Mouse (Mus musculus): ENCODE measurements around the gene Pigv.

The Pigv gene

DNA sequence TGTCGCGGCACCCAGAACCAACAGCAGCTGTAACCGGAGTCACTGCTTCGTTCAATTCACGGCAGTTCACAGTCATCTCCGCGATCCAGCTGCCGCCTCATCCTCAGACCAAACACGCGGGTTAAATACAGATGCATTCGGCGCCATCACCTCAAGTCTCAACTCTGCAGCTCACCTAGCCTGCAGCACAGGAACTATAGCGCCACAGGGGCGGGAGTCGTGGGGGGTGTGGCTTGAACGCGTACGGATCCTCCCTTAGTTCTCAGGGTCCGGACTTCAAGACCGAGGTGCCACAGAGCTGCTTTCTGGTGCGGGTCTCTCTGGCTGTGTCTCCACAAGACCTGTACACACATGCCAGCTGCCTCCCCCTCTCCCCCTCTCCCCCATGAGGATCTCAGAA is 26.8 kb downstream of the Pigv start:
- DNase-seq (ENCODE audit: low read depth) = no peak

DNA sequence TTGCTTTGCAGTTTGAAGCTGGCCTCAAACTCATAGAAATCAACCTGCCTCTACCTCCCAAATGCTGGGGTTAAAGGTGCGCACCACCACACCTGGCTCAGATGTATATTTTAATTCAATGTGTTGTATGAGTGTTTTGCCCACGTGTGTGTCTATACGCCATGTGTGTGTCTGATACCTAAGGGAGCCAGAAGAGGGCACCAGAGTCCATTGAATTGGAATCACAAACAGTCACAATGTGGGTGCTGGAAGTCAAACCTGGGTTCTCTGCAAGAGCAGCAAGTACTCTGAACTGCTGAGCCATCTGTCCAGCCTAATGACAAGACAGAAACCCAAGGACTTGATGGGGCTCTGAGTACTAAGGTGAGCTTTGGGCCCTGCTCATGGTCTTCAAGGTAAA is 27.3 kb downstream of the Pigv start:
- DNase-seq (ENCODE audit: low read depth) = no peak

DNA sequence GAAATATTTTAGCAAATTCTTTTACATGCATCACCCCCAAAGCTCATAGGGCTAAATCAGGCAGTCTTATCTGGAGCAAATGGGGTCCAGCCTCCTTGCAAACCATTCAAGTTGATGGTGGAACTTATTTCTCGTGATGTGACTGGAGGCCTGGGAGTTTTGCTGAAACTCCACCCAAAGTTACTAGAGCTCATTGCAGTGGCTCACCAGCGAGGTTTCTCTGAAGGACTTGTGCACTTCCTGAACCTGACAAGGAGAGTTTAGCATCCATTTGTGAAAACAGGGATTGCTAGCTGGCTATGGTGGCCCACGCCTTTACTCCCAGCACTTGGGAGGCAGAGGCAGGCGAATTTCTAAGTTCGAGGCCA is 38.4 kb downstream of the Pigv start:
- DNase-seq (ENCODE audit: low read depth) = no peak

DNA sequence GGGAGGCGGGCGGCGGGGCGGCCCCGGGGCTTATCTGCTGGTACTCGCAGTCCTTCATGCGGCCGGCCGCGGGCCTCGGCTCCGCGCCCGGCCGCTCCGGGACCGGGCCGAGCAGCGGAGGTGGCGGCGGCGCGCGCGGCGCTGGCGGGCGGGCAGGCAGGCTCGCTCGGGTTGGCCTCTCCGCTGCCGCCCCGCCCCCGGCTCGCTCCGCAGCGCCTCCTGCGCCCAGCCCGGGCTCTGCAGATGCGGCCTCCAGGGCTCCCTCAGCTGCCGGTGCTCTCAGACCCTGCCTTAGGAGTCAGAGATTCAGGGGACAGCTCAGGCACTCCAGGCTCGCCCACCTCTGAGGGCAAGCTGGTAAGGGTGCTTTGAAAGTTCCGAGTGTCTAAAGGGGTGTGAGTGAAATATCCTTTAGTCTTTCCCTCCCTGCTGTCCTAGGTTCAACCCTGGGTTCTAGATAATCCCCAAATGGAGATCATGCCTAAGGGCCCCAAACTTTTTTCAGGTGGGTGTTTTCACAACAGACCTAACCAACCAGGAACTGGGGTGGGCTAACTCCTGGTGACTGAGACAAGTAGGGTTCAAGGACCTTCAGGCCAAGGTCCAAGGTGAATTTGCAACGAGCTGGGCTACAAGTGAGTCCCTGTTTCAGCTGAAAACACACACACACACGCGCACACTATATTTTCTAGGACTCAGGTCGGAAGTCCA is 39.0 kb downstream of the Pigv start:
- DNase-seq (ENCODE audit: low read depth) = peak; percentile 66

DNA sequence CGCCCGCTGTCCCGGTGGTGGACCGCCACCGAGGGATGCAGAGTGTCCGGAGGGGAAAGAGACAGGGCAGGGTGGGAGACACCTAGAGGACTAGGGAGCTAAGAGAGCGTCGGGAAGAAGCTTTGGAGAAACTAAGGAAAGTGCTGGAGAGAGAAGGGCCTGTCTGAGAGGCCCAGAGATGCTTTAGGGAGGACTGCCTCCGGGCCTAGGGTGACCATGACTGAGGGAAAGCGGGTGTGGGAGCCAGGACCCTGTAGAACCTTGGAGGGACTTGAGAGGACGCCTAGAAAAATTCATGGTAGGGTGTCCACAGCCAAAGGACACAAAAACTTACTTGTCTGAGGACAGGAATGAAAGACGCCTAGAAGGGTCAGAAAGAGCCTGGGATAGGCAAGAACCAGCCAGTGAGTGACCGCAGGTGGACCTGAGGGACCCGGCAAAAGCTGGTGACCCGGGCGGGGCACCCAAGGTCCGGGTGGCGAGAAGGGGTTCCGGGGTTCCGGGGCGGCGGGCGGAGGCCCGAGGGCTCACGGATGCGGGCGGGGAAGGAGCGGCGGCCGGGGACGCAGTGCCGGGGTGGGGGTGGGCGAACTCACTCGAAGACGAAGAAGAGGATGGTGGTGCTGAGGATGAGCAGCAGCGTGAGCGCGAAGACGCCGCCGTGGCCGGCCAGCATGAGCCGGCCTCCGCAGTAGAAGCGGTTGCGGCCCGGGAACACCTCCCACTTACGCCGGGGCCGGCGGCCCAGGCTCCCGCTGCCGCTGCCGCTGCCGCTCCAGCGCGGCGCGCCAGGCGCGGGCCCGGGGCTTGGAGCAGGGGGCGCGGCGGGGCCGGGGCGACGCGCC is 39.7 kb downstream of the Pigv start:
- DNase-seq (ENCODE audit: low read depth) = no peak

GRCm38 (mm10) chr4:133631769-133632411 is 40.6 kb downstream of the Pigv start:
- DNase-seq (ENCODE audit: low read depth) = no peak

DNA sequence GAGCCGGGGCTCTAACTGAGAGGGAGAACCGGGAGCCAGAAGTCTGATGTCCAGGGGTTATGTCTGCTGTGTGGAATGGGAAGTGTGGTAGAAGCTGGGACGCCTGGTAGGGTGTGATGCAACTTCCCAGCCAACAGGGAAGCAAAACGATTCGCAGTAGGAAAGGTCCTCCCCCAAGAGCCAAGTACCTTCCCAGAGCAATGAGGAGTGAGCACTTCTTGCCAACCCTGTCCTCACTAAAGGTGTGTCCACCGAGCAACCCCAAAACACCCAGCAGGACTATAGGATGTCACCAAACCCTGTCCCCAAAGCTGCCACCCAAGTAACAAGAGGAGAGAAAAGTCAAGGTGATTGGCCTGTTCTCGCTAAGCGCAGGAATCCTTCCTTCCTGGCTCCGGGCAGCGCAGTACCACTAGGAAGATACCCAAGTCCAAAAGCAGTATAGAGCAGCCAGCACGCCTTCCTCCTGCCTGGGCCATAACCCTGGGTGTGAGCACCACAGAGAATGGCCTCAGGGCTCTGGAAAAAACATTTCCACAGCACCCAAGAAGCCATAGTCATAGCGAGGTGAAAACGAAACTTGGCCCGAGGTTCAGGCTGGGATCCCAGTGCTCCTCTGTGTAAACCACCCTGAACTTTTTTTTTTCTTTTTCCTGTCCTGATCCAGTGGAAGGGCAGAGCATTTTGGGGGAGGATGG is 41.2 kb downstream of the Pigv start:
- DNase-seq (ENCODE audit: low read depth) = no peak

GRCm38 (mm10) chr4:133630326-133630920 is 42.0 kb downstream of the Pigv start:
- DNase-seq (ENCODE audit: low read depth) = no peak

DNA sequence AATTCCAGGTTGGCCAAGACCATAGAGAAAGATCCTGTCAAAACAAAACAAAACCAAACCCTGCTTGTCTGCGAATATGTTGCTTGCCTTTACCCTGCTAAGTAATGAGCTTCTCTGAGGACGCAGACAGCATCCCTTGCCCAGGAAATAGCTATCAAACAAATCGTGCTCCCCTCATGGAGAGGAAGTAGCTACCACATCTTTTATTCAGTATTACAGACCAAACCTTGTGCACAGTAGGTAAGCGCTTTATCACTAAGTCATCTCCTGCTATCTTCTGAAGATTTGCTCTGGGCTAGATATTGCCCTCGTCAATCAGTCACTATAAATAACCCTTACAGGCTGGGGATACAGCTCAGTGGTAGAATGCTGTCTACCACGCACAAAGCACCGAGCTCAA is 43.3 kb downstream of the Pigv start:
- no peak for DNase-seq (ENCODE audit: low read depth)

GRCm38 (mm10) chr4:133628517-133628916 is 43.9 kb downstream of the Pigv start:
- DNase-seq (ENCODE audit: low read depth) = no peak

DNA sequence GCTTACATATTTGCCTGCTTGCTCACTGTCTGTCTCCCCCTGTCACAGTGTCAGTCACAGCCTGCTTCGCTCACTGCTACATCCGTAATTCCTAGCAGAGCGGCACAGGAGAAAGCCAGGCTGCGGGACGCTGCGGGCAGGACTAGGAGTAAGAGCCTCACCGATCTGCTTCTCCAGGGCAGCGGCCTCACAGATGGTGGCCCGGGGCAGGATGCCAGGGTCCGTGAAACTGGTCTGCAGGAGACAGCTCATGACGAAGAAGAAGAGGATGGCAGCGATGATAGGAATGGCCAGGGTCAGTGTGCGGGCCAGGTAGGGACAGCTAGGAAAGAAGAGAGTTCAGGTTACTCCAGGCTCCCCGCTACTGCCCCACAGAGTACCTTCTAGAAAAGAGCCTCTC is 45.4 kb downstream of the Pigv start:
- no peak for DNase-seq (ENCODE audit: low read depth)

DNA sequence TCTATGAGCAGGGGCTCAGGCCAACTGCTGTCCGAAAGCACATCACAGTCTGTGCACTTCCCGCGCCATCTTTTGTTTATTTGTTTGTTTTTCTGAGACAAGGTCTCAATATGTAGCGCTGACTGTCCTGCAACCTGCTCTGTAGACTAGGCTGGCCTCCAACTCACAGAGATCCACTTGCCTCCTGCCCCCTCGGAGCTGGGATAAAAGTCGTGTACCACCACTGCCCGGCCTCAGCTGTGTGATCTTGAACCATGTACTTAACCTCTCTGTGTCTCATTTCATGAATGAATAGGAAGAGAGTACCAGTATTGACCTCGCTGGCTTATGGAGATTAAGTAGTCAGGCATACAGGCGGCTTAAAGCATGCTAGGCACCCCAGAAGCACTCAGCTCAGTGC is 45.8 kb downstream of the Pigv start:
- no peak for DNase-seq (ENCODE audit: low read depth)

DNA sequence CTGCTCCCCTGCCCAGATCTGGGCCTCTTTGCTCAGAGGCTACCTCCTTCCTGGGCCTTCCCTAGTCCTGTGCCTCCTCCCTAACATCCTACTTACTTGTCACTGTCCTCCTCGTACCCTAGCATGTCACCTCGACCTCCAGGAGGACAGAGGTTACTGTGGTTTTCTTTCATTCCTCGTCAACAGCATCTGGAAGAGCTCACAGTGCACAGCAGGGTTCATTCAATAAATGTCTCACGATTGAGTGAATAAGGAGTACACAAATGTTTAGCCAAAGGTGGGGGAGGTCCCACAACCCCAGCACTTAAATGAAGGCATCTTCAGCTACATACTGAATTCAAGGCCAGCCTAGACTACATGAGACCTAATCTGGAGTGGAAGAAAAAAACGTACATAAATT is 46.2 kb downstream of the Pigv start:
- no peak for DNase-seq (ENCODE audit: low read depth)

DNA sequence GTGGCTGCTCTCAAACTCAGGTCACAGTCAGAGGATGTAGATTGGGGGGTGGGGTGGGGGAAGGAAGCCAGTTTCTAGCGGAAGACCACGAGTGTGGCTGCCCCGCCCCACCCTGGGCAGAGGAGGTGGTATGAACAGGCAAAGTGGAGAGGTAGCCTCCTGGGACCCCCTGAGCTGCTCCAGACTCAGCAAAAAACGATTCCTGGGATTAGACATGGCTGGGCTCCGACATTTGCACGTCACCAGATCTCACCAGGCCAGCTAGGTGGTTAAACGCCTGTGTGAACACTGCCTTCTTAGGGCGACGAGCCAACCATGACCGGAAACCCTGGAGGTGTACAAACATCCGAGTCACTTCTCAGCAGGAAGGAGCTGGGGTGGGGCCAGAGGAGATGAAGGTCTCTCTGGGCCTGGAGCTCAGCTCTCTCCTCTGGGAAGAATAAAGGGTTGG is 46.8 kb downstream of the Pigv start:
- DNase-seq (ENCODE audit: low read depth) = peak; percentile 44

- DNase-seq (ENCODE audit: low read depth) = no peak
Measured at GRCm38 (mm10) chr4:133624830-133625229, 47.6 kb downstream of the Pigv start.

DNA sequence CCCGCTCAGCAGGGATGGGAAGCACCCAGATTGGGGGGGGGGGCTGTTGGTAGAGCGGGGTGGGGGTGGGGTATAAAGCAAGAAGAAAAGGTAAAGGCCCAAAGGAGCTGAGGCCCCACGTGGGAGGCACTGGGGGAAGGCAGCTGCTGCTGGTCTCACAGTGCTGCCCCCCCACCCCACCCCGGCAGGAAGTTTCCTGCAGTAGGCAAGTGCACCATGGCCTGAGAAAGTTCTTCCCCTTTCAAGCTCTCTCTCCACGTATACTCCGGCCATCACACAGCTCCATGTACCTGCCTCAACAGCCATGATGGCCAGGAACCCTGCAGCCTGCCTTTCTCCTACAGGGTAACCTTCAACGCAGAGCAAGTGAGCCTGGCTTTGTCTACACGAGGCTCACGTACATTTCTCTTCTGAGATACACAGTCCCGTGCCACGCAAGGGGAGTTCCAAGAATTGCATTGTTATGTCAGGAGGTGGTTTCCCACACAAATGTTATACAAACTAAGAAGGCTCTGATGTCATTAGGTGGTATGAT is 50.2 kb downstream of the Pigv start:
- no peak for DNase-seq (ENCODE audit: low read depth)

GRCm38 (mm10) chr4:133620668-133621067 is 51.8 kb downstream of the Pigv start:
- no peak for DNase-seq (ENCODE audit: low read depth)

DNA sequence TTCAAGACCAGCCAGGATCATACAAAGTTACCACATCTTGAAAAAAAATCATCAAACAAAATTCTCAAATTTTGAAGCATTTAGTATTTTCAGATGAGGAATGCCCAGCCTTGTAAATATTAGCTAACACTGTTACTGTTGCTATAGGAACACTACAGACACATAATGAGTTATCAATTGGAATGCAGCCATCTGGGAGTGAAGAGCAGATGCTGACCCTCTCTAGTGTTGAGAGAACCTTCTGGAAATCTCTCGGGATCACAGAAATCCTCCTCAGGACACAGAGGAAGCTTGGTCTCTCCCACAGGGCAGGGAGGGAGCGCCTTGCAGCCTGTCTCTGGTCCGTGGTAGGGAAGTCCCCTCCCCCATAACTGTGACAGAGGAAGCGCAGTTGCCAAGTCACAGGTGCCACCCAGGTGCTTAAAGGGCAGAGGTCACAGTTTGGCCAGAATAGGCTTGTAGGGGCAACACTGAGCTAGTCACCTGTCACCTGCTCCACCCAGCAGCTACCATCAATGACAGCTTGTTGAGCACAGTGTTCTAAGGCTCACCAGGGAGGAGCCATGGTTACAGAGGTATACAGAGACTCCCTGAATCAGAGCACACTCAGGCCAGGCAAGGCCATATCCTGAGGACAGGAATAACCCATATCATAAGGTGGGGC is 52.8 kb downstream of the Pigv start:
- DNase-seq (ENCODE audit: low read depth) = no peak

DNA sequence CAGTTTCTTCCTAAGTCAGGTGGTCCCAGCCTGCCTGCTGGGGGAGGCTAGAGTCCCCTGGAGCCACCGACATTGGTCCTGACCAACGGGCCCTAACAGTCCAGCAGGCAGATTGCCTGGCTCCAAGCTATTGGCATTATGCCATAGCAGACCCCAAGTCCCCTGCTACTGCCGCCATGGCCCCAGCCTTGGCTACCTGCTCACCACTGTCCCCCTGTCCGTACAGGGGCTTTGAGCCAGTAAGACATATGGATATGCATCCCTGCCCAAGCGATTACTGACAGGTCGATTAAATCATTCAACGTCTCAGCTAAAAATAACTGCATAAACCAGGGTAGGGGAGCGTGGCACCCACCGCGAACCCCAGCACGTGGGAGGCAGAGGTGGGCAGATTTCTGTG is 54.5 kb downstream of the Pigv start:
- DNase-seq (ENCODE audit: low read depth) = no peak

GRCm38 (mm10) chr4:133615416-133615815 is 57.0 kb downstream of the Pigv start:
- DNase-seq (ENCODE audit: low read depth) = no peak

DNA sequence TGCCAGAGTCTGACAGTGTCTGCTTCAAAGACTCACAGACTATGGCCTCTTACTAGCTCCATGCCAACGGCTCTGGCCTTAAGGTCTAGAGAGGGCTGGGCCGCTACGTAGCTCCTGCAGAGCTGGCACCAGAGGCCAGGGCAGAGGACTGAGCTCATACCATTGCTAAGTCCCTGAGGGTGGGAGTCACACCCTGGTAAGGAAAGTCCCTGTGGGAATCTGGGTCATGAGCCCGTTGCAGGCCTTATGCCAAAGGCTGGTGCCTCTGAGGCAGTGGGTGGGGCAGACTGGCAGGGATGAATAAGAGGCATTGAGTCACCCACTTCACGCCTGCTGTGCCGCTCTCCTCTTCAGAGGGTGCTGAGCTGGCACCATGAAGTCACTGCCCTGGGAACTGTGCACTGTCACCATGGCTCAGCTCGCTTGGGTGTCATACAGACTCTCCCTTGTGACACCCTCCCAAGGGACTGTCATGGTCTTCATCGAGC is 58.1 kb downstream of the Pigv start:
- no peak for DNase-seq (ENCODE audit: low read depth)
